Mouse (Mus musculus) large intestine, adult 2 months (tissue): Measurements from ENCODE around the gene Mkrn2. TPM values are rescaled to one million over a fixed set of nuclear protein-coding genes. Genes with fewer than 3 reads are reported as not detected.

Source experiments
- DNase-seq: peaks from one replicate; pipeline ENCODE4 v3.0.0-alpha.2; 2012; ENCODE audit warnings: low read depth, low spot score
- WGBS: fragments of 180-500 bp; shearing (Covaris S2); methylation state at CpG from one replicate; pipeline ENCODE4 v1.1.7; 2018; 5-methylcytosine and 5-hydroxymethylcytosine counted together
- polyA plus RNA-seq: library from polyadenylated mRNA; depleted of rRNA; stranded (reverse); fragments of >200 nt; gene quantifications from 2 replicates; pipeline ENCODE4 v1.2.3, GENCODE M21; 2012; rRNA removed

Mkrn2 gene
- polyA plus RNA-seq = 35.6 and 51.8 TPM in 2 replicates

DNA sequence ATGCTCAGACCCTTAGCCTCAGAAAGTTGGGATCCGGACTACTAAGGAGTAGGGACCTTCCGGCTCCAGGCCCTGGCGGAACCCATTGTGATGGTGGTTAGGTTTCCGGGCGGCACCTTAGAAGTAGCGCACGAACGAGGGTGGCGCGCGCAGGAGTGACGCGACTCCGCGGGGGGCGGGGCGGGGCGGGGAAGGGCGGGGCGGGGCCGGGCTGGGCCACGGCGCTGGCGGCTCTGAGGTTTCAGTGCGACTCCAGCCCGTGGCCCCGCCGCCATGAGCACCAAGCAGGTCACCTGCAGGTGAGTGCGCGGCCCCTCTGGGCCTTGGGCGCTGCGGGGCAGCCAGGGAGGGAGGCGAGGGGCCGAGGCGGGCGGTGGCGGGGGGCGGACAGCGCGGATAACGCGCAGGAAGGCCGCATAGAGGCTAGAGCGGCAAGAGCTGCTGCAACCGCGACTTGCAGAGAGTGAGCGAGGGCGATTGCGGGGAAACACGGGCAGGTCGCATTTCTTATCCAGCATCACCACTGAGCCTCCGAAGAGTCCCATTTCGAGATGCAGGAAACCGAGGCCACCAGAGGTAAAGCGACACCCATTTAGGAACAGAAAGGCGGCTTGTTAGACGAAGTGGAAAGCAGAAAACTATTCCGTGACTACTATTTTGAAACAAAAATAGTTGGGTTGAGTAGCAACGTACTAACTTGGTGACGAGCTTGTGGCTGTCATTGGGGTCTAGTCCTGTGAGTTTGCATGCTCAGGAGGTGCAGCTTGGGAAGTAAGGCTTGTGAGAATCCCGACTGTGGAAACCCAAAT, at the start of gene Mkrn2:
Mkrn2 (plus strand) TSS at position 188 of the 809 bp plus-strand sequence.
- WGBS = under 1% methylated on average over 54 of the region's 61 CpGs
- DNase-seq = peak; percentile 38

DNA sequence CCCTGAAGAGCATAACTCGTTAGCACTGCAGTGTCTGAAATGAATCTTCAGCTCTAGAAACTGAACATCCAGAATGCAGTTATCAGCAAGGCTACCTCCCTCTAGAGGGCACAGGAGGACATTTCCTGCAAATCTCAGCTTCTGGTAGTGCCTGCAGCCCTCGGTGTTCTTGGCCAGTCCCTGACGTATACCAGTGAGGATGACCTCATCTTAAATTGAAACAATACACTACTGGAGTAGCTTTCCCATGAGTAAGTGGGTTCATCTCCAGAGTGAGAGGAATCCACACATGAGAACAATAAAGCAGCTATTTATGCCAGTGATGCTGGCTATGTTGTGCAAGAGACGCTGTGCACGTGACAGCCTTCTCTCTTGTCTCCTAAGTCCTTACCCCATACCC, 46.2 kb upstream of the Mkrn2 start:
- WGBS = 61% methylated on average over 5 of the region's 5 CpGs
- DNase-seq = no peak

DNA sequence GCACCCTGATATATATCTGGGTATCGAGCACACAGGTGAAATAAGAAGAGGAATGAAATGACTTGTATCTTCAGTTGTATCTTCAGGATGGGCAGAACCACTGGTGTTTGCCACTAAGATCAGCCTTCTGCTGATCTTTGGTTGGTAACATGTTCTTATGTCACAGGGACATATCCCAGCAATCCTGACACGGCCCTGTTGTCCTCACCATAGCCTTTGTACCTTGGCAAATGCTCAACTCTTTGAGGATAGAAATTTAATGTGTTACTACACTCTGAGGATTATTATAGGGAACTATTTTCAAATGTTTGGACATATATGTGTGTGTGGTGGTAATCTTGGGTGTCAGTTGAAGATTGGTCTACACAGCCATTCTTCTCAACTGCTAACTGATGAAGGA, 43.5 kb upstream of the Mkrn2 start:
- WGBS = 68% methylated on average over 2 of the region's 2 CpGs

DNA sequence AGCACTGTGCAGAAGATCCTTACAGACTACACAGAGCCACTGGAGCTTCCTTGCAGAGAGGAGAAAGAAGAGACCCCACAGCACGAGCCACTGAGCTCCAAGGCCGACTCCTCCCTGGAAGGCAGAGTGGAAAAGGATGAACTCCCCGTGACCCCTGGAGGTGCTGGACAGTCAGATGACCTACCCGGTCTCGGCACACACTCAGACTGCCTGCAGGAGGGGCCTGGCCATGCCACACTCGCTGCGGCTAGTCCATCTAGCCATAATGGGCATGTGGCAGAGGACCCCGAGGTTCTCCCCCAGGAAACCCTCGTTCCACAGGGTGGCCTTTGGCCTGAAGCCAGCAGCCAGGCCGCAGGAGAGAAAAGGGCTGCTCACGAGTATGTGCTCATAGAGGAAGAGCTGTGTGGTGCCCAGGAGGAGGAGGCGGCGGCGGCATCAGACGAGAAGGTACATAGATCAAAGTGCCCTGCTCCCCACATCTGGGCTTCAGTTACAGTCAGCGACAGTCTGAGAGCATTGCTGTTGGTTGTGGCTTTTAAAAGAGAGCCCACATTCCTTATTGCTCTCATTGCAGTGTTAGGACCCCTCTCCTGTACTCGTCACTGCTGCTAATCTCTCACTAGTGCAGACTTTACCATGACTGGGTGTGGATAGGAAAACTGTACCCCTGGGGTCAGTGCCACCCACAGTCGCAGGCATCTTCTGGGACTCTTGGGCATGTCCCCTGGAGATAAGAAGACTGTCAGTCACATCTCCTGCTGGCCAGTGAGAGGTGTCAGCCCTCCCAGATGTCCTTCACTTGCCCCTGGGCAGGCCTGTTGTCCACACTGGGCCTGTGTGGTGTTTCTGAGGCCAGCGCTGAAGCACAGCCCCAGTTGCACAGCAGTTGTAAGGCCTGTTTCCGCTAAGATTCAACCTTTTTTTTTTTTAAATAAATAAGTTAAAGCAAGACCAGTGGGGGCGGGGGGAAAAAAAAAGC, 41.8 kb upstream of the Mkrn2 start:
- no peak for DNase-seq
- 71% methylated on average over 21 of the region's 21 CpGs for WGBS

More for the DNA sequence above, 43.5 kb upstream of the Mkrn2 start:
- DNase-seq = no peak

DNA sequence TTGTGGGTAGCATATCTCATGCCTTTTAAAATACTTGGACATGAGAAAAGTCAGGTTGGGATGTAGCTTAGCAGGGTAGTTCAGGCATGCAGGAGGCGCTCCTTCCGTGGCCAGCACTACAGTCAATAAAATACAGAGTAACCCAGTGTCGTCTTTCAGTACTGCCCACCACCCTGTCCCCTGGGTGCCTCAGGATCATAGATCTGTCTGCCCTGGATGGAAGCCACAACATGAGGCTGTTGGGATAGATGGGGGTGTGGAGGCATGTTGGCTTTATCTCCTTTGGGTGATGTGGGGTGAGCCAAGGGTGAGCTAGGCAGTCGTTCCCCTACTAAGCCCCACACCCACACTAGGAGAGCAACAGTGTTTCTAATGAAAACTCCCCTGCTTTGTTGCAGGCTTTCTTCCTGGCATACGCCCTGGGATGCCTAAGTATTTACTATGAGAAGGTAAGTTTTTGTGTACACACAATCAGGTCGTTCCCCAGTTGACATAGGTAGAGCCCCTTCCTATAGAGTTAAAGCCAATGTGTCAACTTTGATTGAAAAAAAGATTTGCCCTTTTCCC, 36.1 kb upstream of the Mkrn2 start:
- no peak for DNase-seq
- WGBS = 86% methylated on average over 6 of the region's 6 CpGs

DNA sequence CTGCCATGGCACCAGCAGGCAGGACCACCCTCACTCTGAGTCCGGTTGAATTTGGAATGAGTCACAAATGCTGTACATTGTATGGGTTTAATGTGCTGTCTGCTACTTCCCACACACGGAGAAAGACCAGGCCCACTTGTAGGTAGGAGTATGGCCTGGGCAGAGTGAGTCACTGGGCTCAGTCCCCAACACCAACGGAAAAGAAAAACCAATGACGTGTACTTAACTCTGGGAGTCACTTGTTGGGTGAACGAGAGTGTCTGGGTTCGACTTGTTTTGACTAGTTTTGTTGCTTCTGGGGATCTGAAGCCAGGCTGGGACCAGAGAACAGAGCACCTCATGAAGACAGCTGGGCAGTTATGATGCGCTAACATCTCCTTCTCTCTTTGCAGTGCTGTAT, 27.5 kb upstream of the Mkrn2 start:
- no peak for DNase-seq
- WGBS = 89% methylated on average over 7 of the region's 7 CpGs

DNA sequence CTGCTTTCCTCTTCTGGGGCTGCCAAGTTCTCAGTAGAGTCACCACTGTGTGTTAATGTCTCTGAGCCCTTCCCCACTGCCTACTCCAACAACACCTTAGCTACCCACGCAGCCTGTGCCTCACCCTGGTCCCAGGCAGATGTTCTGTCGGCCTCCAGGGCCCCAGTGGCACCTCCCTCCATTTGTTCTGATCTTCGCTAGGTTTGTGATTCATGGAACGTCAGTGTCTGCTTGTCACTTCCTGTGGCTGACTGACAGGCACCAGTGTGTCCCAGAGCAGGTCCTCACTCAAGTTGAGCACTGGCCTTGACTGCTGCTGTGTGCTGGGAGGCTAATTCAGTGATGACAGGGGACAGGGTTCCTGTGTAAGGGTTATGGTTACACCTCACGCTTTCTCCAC, 24.3 kb upstream of the Mkrn2 start:
- DNase-seq = no peak
- WGBS = 82% methylated on average over 5 of the region's 5 CpGs

DNA sequence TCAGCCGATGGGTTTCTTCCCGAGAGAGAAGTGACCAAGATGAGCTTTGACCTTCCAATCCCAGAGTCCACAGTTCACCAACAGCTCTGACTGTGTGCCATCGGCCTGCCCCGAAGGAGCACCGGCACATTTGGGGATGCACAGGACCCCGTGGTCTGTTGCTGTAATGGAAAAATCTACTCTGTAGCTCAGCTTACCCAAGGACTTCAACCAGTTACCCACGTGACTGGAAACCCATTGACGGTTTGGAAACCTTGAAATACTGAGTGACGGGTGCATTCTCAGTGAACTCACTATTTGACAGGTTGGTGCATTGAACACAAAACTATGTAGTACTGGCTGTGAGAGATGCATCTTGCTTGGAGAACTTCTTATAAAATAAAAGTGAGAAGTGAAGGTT, 23.8 kb upstream of the Mkrn2 start:
- DNase-seq = no peak
- WGBS = 85% methylated on average over 9 of the region's 9 CpGs

DNA sequence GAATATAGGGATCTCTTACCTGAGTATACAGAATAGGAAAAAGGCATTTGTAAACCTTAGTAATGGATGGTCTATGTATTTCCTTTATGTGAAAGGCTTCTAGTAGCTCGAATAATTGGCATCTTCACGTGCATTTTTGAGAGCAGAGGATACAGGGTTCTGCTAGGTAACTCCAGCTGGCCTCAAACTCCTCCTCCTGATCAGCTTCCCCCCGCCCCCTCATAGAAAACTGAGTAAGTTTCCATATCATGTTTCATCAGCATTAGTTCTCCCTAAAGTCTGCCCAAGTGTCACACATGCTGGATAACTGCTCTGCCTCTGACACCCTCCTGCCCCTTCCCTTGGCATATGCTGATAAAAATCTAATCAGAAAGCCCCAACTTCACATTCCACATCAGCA, 20.9 kb upstream of the Mkrn2 start:
- DNase-seq = no peak
- 82% methylated on average over 3 of the region's 3 CpGs for WGBS

DNA sequence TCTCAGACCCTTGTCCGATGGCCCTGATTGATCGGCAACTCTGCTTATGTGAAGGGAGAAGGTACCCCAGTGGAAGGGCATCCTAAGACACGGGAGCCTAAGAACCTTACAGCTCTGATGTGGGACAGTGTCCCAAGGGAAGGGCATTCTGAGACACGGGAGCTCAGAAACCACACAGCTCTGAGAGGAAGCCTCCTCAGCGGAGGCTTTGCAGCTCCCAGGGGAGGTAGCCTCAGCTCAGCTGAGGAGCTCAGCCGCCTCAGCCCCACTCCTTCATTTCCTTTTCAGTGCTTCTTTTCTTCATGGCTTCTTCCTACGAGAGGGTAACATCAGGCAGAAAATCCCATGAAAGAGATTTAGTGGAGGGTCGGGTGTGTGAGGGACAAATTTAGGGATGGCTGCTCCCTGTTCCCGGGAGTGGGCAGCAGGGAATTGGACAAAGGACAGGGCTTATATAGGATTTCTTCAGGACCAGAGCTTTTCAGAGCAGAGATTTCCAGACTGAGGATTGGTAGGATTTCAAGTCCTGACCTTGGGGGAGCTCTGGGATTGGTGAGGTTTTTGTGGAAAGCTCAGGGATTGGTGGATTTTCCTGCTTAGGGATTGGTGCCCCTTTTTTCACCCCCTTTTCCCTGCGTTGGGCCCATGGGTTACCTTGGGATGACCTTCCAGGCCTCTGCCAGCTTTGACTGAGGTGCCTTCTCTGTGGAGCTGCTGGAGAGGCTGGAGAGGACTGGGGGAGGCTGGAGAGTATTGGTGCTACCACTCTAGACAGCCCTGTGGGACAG, 19.2 kb upstream of the Mkrn2 start:
- WGBS = 81% methylated on average over 10 of the region's 10 CpGs
- DNase-seq = no peak

DNA sequence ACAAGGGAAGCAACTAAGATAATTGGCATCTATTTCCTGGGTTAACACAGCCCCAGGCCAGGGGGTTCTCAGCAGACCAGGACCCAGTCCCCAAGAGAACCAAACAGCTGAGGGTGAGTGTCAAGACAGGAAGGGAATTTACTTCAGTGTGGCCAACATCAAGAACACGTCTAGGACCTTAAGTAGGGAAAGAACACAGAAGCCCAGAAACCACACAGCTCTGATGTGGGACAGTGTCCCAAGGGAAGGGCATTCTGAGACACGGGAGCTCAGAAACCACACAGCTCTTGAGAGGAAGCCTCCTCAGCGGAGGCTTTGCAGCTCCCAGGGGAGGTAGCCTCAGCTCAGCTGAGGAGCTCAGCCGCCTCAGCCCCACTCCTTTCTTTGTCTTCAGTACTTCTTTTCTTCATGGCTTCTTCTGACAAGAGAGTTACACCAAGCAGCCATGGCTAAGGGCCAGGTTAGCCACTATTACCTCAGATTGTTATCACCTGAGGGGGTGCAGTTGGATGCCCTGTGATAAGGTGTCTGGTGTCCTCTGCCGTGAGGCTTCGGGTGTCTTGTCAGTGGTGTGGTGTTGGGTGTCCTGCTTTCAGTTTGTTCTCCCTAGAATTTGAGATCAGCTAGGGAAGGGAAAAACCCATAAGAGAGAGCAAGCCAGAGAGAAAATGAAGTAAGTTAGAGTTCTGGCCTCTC, 18.1 kb upstream of the Mkrn2 start:
- 83% methylated on average over 6 of the region's 6 CpGs for whole genome bisulfite sequencing
- no peak for DNase-seq

DNA sequence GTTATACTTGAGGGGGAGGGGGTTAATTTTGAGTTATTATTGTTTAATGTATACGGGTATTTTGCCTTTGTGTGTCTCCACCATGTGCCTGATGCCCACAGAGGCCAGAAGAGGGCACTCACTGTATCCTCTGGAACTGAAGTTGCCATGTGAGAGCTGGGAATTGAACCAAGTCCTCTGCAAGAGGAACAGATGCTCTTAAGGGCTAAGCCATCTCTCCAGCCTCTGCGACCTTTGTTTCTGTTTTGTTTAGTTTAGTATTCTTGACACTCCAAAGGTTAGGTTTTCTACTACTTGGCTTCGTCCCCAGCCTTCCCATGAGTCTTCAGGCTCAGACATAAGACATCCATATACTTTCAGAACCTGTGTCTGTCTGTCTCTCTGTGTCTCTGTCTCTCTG, 17.5 kb upstream of the Mkrn2 start:
- 45% methylated on average over 3 of the region's 3 CpGs for WGBS
- DNase-seq = no peak

DNA sequence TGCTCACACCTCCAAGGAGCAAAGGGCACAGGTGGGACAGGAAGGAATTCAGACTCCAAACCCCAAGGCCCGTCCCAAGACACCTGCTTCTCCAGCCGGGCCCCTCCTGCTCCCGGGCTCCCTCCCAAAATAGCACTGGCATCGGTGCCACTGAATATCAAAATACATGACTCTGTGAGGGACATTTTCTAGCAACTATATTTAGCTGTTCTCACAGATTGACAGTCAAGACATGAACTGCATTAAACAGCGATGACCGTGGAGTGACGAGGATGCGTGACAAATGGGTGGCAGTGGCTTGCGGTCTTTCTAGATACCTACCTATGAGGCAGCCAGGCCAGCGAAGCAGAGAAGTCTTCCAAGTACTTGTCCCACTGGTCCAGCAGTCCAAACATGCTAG, 15.4 kb upstream of the Mkrn2 start:
- 75% methylated on average over 10 of the region's 10 CpGs for WGBS
- no peak for DNase-seq

DNA sequence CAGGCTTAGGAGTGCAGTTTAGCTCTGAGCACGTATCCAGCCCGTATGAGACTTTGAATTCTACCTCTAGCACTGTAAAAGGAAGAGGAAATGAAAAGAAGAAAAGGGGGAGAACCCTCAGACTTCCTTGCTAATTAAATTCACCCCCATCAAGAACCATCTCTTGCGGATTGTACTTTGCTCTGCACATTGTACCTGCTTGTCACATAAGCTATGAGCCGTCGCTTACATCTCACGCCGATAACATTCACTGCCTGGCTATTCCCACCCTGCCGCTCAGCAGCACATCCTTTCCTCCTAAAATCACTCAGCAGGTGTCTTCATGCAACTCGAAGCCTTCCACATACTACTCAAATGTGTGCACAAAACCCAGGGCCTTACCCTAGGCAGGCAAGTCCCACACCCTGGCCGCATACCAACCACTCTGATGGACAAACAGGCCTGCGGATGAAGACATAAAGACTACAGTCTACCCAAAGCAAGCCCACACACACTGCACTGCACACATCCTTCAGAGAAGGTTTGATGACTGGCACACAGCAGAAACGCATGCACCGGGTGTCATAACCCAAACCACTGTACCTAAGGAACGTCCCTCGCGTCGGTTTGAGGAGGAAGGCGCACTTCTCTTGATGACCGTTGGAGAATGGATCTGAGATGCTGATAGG, 9.9 kb upstream of the Mkrn2 start:
- peak; percentile 36 for DNase-seq
- 28% methylated on average over 19 of the region's 19 CpGs for WGBS

DNA sequence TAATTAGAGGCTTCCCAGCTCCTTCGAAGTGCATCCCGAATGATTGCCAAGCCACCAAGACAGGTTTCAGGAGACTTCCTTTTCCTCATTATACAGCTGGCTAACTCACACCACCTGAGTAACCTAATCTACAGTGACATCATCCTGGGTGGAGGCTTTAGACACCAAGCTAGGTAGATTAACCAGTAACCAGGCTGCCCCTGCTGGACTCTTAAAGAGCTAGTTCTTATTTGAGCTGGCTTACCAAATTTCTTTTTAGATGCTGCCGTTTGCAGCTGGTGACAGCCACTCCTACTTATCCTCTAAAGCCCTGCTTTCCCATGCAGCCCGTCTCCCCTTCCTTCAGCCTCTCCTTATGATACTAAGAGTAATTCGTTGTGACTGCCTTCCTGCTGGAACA, 9.2 kb upstream of the Mkrn2 start, which contains the start of gene Mkrn2os:
Mkrn2os (minus strand) TSS at position 119 of the 400 bp plus-strand sequence.
- DNase-seq = peak; percentile 92
- WGBS = 21% methylated on average over 5 of the region's 5 CpGs

DNA sequence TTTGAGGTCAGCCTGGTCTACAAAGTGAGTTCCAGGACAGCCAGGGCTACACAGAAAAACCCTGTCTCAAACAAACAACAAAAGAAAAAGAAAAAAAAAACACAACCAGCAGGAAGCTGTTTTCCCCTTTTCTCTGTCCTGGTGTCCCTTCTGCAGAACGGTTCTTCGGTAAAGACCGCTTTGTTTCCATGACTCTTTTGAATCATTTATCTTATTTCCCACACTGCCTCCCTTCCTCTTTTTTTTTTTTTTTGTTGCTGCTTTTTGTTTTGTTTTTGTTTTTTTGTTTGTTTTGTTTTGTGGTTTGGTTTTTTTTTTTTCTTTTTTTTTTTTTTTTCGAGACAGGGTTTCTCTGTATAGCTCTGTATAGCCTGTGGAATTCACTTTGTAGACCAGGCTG, 8.4 kb upstream of the Mkrn2 start:
- no peak for DNase-seq
- 79% methylated on average over 4 of the region's 4 CpGs for WGBS

DNA sequence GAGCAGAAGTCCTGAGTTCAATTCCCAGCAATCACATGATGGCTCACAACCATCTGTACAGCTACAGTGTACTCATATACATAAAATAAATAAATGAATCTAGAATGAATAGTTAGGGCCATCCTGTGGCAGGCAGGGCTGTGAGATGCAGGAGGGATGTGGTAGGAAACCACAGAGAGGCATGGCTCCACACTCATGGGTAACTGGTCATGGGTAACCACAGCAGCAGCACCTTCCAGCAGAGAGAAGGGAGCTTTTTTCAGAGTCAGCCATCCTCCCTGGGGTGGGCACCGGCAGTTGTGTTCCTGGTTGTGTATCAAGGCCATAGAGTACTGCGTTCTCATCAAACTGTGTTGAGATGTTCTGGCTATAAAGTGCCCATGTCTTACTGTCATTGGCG, 7.2 kb upstream of the Mkrn2 start:
- WGBS = 78% methylated on average over 3 of the region's 3 CpGs
- DNase-seq = no peak

DNA sequence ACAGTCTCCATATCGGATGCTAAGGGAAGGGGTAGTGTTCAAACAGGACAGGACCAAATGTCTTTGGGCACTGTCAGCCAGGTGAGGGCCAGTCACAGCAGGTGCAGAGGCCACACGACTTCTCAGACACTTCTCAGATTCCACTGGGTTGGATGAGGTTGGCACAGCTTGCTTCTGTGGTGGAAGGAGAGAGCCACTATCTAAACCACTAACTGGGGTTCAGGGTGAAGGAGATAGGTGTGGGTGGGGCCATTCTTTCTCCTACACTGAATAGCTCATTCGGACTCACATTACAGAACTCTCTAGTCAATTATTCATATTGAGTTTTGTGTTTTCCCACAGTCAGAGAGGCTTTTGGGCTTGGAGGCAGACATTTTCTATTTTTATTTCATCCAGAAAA, 6.0 kb upstream of the Mkrn2 start:
- 66% methylated on average over 3 of the region's 3 CpGs for WGBS
- no peak for DNase-seq
